8 mouse cellular contexts compared by ENCODE assay signal in the genomic region with DNA sequence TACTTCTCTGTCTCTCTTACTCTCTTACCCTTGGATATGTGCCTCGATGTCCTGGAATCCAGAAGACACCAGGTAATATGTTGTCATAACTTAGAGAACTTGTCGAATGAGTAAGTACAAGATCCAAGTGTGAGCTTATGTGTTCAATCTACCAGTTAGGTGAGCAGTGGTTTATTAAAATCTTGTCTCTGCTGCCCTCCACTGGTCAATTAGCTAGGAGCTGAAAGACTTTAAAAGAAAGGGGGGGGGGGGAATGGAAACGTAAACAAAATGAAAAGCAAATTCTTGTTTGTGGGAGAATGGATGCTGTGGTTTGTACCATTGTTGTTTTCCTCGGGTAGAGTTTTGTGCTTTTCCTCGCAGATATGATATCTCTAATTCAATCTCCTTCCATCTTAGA. TPM values are rescaled to one million over a fixed set of nuclear protein-coding genes. Genes with fewer than 3 reads are reported as not detected.
A peak's percentile ranks its signal among the peaks of the same experiment; 100 is the strongest.
DNase-seq lines count a peak whose midpoint lies in the region; TF ChIP-seq lines count a peak whose summit lies in the region.

No protein-coding gene starts in this region.

- TF ChIP-seq RAD21 in CH12.LX (IDR thresholded peaks at IDR 0.05; ENCODE audit: low read depth, low read length), result peak; percentile 70

- no peak overlapping the region for H3K4me3 ChIP-seq in CH12.LX (replicated peaks in 1 of 3; ENCODE audit: low read depth in 2 of 3, low read length in 2 of 3, poor library complexity in 1 of 3)
- H3K4me3 ChIP-seq in cortical plate, adult 2 months (ENCODE audit: insufficient read depth, low read length), result no peak overlapping the region

- H3K9me3 ChIP-seq in CH12.LX (replicated peaks; ENCODE audit: low read length), result no peaks in the 10 kb centered on the region

- dilution Hi-C loops in CH12.LX (cut with MboI; ENCODE audit: extremely low pct_ligation_motif_present, extremely low pct_unique_long_range_greater_than_20kb, low sequenced_read_pairs), result no loop called here

- TF ChIP-seq CTCF in CH12.LX (conservative IDR thresholded peaks at IDR 0.05 in 1 of 2, IDR thresholded peaks at IDR 0.05 in 1 of 2; ENCODE audit: low read depth in 2 of 2, low read length in 2 of 2), result peak; percentile 17 to 74; a peak in 2 of 4 replicates
- TF ChIP-seq CTCF in cortical plate, adult 2 months (IDR thresholded peaks at IDR 0.05; ENCODE audit: extremely low read depth, insufficient read depth, low read length), result peak; percentile 13; the same call in 1 of the 2 replicates

- no peaks in the 10 kb centered on the region for H3K36me3 ChIP-seq in CH12.LX (replicated peaks in 1 of 2; ENCODE audit: control insufficient read depth in 1 of 2, insufficient read depth in 1 of 2, low read length in 1 of 2)
- no peaks in the 10 kb centered on the region for H3K36me3 ChIP-seq in splenic B cell, adult 2 months (ENCODE audit: control insufficient read depth, insufficient read depth, low read length, poor library complexity, severe bottlenecking)

- no peak overlapping the region for H3K27ac ChIP-seq in CH12.LX (ENCODE audit: insufficient read depth, low read depth)
- no peak overlapping the region for H3K27ac ChIP-seq in cortical plate, adult 2 months (ENCODE audit: insufficient read depth, low read length)

- H3K9ac ChIP-seq in CH12.LX (ENCODE audit: insufficient read depth, low read depth), result no peak overlapping the region

- no peak for TF ChIP-seq POLR2A in CH12.LX (IDR thresholded peaks at IDR 0.05; ENCODE audit: low read depth, low read length)
- TF ChIP-seq POLR2A in cortical plate, adult 2 months (IDR thresholded peaks at IDR 0.05; ENCODE audit: extremely low read depth, insufficient read depth, low read length), result no peak

- DNase-seq in layer of hippocampus, adult 11-12 months (ENCODE audit: low spot score), result peak; percentile 68
- no peak for DNase-seq in layer of hippocampus, postnatal 36 days
- peak; percentile 67 for DNase-seq in CH12.LX (ENCODE audit: extremely low read depth)
- peak; percentile 20 for DNase-seq in WW6 (ENCODE audit: low read depth, low spot score)
- DNase-seq in layer of hippocampus, adult 9-10 months (ENCODE audit: low spot score), result peak; percentile 55
- DNase-seq in splenic B cell, adult 2 months (ENCODE audit: low read depth, low spot score), result peak; percentile 44
- no peak for DNase-seq in ovary, postnatal 36 days (ENCODE audit: low spot score)

- no peaks in the 10 kb centered on the region for H3K4me1 ChIP-seq in CH12.LX (ENCODE audit: control insufficient read depth in 1 of 2, insufficient read depth in 2 of 2)
- H3K4me1 ChIP-seq in cortical plate, adult 2 months (ENCODE audit: control insufficient read depth, insufficient read depth, low read length), result no peaks in the 10 kb centered on the region

- in situ Hi-C loops in CH12.LX (cut with MboI; ENCODE audit: low pct_ligation_motif_present, low pct_unique_long_range_greater_than_20kb, low sequenced_read_pairs), result no loop called here

- no peaks in the 10 kb centered on the region for H3K27me3 ChIP-seq in CH12.LX (replicated peaks)
- no peaks in the 10 kb centered on the region for H3K27me3 ChIP-seq in splenic B cell, adult 2 months (ENCODE audit: control insufficient read depth, insufficient read depth, low read length, poor library complexity, severe bottlenecking)

- no peak overlapping the region; the same call in 1 of the 2 replicates for H3K4me2 ChIP-seq in CH12.LX (ENCODE audit: insufficient read depth, low read depth, poor library complexity, severe bottlenecking)

- no peaks in the 10 kb centered on the region for H3K79me2 ChIP-seq in CH12.LX (replicated peaks; ENCODE audit: control insufficient read depth, extremely low read depth, insufficient read depth, poor library complexity, severe bottlenecking)

- TF ChIP-seq EP300 in CH12.LX (IDR thresholded peaks at IDR 0.05; ENCODE audit: low read length), result no peak

TF ChIP-seq in CH12.LX, 34 proteins besides CTCF, POLR2A, EP300 and RAD21:
- TF ChIP-seq SMC3 (IDR thresholded peaks at IDR 0.05; ENCODE audit: low read depth, low read length) (peak; percentile 50), PAX5 (IDR thresholded peaks at IDR 0.05; ENCODE audit: low read length) (no peak), TBP (conservative IDR thresholded peaks at IDR 0.05; ENCODE audit: low read depth, low read length) (no peak), IRF4 (IDR thresholded peaks at IDR 0.05; ENCODE audit: low read depth, low read length) (0 out of 2 replicates have a peak, but pooled peaks have one; percentile 14), MAZ (IDR thresholded peaks at IDR 0.05; ENCODE audit: low read depth, low read length) (peak; percentile 69; the same call in 1 of the 2 replicates), SIN3A (IDR thresholded peaks at IDR 0.05; ENCODE audit: low read length) (no peak), ZMIZ1 (IDR thresholded peaks at IDR 0.05; ENCODE audit: low read depth, low read length) (no peak)
TF ChIP-seq in CH12.LX: peak in this region for 3.

RNA-seq across cellular contexts. Expression of gene Musk, which starts 32.4 kb away (rescaled TPM):
- 1 to 10 TPM; 1.3 to 2.2 TPM for total RNA-seq in layer of hippocampus, postnatal 36 days (2021)
- total RNA-seq in CH12.LX (2012; rRNA removed), result not detected in 2 replicates
- not detected in 2 replicates for total RNA-seq in CH12.LX (2014; rRNA removed)
- not detected in 2 replicates for polyA plus RNA-seq in CH12.LX (2012; ENCODE audit: insufficient read length, low read depth)
- 0.26 and 0.67 TPM in 2 replicates for polyA plus RNA-seq in cortical plate, adult 2 months (2012; rRNA removed)

RNA-seq across cellular contexts. Expression of gene Svep1, which starts 46.8 kb away (rescaled TPM):
- under 1 TPM; 0.67 to 0.88 TPM for total RNA-seq in layer of hippocampus, postnatal 36 days (2021)
- total RNA-seq in CH12.LX (2012; rRNA removed), result not detected in 2 replicates
- not detected in 2 replicates for total RNA-seq in CH12.LX (2014; rRNA removed)
- polyA plus RNA-seq in CH12.LX (2012; ENCODE audit: insufficient read length, low read depth), result not detected in 2 replicates
- 0.23 and 0.31 TPM in 2 replicates for polyA plus RNA-seq in cortical plate, adult 2 months (2012; rRNA removed)

Comparison
In these comparisons a context has a peak if more than half of its experiments do, and no peak if none do; other contexts are left out.
1. DNase-seq: peak in layer of hippocampus, adult 11-12 months (single experiment), CH12.LX (single experiment), WW6 (single experiment), layer of hippocampus, adult 9-10 months (single experiment) and splenic B cell, adult 2 months (single experiment); none in layer of hippocampus, postnatal 36 days (0 of 2) and ovary, postnatal 36 days (single experiment).